Mouse (Mus musculus): ENCODE results near the gene Gabrr3. TPM values are rescaled to one million over a fixed set of nuclear protein-coding genes. Genes with fewer than 3 reads are reported as not detected.
A peak's percentile ranks its signal among the peaks of the same experiment; 100 is the strongest.
"Not testable (repeated sequence)": the region's sequence is repeated elsewhere in the genome, so short reads cannot be mapped to it uniquely, and the experiment has no call there.

Gabrr3 gene
- polyA plus RNA-seq, 1 experiment, result not detected

DNA sequence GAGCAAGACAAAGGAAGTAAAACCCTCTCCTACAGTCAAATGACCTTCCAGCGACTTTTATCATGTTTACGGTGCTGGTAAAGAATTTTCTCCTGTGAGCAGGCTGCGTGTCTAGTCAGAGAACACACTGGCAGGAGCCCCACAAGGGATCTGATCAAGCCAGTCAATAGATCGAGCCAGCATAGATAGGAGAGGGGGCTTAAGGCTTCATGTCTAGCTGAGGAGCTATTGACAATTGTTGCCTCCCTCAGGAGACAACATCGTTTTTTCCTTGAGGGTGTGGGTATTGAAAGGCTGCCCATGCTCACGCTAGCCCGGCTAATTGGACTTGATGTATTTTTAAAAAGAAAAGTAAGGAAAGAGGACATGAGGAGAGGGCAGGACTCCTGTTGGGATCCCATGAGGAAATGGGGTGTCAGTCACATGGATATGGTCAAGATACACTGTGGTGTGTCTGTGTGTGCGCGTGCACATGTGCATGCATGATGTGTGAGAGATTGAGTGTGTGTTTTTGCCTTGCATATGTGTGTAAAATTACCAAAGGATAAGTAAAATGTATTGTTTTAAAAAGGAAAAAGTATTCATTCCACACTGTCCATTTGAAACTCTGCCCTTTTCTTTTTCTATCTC, 13.2 kb downstream of the Gabrr3 start:
- TF ChIP-seq CTCF (IDR thresholded peaks at IDR 0.05; ENCODE audit: borderline replicate concordance, insufficient read depth, low read length) (no peak), POLR2A (IDR thresholded peaks at IDR 0.05; ENCODE audit: low read depth, low read length) (no peak)
- no peak overlapping the region for H3K27ac ChIP-seq (ENCODE audit: insufficient read depth, low read length)
- H3K4me3 ChIP-seq (ENCODE audit: insufficient read depth, low read length), result no peak overlapping the region
- H3K4me1 ChIP-seq (ENCODE audit: control insufficient read depth, insufficient read depth, low read length), result no peaks in the 10 kb centered on the region

DNA sequence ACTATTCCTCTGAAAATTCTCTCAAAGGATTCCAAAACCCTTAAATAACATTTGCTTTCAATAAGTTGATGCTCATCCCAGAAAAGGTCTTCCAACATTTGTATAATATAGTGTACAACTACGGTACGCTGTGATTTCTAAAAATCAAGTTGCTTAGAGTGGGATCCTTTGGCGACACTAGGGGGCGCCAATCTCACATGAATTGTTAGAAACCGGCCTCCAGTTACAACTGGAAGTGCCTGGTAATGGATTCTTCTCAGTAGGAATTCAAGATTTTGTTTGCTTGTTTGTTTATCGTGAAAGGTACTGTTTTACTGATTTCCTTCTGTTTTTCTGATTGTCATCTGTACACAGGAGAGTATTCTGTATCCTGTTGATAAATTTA, 13.7 kb downstream of the Gabrr3 start:
- H3K27ac ChIP-seq (ENCODE audit: insufficient read depth, low read length), result no peak overlapping the region
- TF ChIP-seq POLR2A (IDR thresholded peaks at IDR 0.05; ENCODE audit: low read depth, low read length), result no peak
- TF ChIP-seq CTCF (IDR thresholded peaks at IDR 0.05; ENCODE audit: borderline replicate concordance, insufficient read depth, low read length), result peak; percentile 18; the same call in 1 of the 2 replicates
- H3K4me1 ChIP-seq (ENCODE audit: control insufficient read depth, insufficient read depth, low read length), result no peaks in the 10 kb centered on the region
- H3K4me3 ChIP-seq (ENCODE audit: insufficient read depth, low read length), result no peak overlapping the region

DNA sequence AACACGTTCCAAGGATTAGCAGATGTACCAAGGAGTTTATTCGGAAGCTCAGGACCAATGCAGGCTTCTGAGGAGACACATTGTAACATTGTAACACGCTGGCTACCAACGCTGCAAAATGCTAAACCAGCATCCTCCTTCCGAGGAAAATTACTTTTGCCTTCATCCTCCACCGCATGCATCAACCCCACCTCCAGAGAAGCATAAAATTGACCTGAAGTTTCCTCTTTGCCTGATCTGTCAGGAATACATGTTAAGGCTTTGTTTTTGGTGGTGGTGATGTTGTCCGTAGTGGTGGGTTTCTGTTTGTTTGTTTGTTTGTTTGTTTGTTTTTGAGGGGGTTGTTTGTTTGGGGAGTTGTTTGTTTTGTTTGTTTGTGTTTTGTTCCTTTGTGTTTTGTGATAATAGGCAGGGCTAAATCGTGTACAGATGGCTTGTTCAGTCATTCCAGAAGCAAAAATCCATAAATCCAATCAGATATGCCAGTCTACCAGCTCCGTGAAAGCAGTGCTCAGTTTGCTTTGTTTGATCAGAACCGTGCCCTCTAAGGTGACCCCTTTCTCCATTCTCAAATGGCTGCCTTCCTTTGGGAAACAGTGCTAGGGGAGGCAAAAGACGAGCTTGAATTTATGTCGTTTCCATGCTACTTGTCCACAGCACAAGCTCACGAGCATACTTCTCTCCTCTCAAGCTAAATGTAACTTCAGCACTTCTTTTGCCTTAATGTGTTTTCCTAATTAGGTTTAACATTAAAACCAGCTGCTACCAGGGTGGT, 14.6 kb downstream of the Gabrr3 start:
- no peaks in the 10 kb centered on the region for H3K4me1 ChIP-seq (ENCODE audit: control insufficient read depth, insufficient read depth, low read length)
- no peak overlapping the region for H3K27ac ChIP-seq (ENCODE audit: insufficient read depth, low read length)
- no peak for TF ChIP-seq CTCF (IDR thresholded peaks at IDR 0.05; ENCODE audit: borderline replicate concordance, insufficient read depth, low read length)
- TF ChIP-seq POLR2A (IDR thresholded peaks at IDR 0.05; ENCODE audit: low read depth, low read length), result no peak
- H3K4me3 ChIP-seq (ENCODE audit: insufficient read depth, low read length), result no peak overlapping the region

DNA sequence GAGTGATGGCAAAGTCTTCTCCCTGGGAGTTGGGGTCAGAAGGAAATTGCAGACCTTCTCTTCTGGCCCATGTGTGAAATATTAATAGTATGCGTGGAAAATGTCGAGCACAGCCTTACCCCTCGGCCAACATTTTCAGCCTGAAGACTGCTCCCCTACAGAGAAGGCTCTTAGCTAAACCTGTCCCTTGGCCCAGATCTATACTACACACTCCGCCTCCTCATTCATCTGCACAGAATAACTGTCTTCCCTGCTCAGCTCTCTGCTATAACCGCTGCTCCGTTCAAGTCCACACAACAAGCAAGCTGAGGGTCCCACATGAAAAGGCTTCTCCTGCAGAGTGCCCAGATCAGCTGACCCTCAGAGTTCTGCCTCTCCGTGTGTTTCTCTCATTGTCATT, 20.8 kb downstream of the Gabrr3 start:
- TF ChIP-seq CTCF (IDR thresholded peaks at IDR 0.05; ENCODE audit: borderline replicate concordance, insufficient read depth, low read length), result no peak
- no peak for TF ChIP-seq POLR2A (IDR thresholded peaks at IDR 0.05; ENCODE audit: low read depth, low read length)

DNA sequence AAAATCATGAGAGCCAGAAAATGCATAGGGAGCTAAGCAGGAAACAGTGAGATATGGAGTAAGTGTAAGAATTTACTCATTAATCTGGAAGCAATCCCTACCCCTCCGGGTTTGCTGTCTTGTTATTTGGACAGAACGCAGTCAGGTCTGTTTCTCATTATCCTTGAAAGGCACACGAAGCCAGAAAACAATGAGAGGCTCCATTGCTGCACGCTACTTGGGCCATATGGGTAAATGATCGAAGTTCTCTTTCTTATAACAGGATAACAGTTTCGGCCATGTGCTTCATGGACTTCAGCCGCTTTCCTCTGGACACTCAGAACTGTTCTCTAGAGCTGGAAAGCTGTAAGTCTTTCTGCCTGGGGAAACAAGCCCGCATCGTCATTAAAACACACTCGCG, 26.0 kb downstream of the Gabrr3 start:
- TF ChIP-seq CTCF (IDR thresholded peaks at IDR 0.05; ENCODE audit: borderline replicate concordance, insufficient read depth, low read length) (no peak), POLR2A (IDR thresholded peaks at IDR 0.05; ENCODE audit: low read depth, low read length) (no peak)
- no peaks in the 10 kb centered on the region for H3K4me1 ChIP-seq (ENCODE audit: control insufficient read depth, insufficient read depth, low read length)
- H3K27ac ChIP-seq (ENCODE audit: insufficient read depth, low read length), result no peak overlapping the region
- H3K4me3 ChIP-seq (ENCODE audit: insufficient read depth, low read length), result no peak overlapping the region

More for the DNA sequence above, 20.8 kb downstream of the Gabrr3 start:
- Histone ChIP-seq H3K4me1 (ENCODE audit: control insufficient read depth, insufficient read depth, low read length) (no peaks in the 10 kb centered on the region), H3K4me3 (ENCODE audit: insufficient read depth, low read length) (no peak overlapping the region), H3K27ac (ENCODE audit: insufficient read depth, low read length) (no peak overlapping the region)

DNA sequence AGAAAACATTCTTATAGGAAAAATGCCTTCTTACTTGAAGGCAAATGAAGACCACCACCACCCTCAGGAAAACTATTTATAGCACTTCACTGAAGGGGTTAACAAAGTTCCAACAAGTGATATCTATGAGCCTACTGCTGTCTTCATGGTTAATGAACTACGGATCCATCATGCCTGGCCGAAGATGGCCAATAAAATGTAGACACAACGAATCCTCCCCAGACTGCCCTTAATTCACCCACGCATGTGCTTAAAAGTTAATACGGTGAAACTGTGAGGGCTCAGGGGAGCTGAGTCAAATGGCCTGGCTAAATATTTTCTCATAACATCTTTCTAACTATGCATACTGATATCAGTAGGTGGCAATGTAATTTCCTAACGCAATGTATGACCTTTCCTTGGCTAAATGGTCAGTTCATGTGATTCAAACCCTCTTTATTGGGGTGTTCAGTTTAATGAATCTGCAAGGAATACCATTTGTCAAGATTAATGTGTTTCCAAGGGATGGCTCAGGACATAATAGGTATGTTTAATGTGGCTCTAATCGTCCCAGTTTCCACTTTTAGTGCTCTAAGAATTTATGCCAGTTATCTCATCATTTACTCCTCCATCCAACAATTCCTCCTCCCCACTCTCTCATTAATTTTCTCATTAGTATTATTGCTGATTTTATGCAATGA, 37.9 kb downstream of the Gabrr3 start:
- no peak for TF ChIP-seq CTCF (IDR thresholded peaks at IDR 0.05; ENCODE audit: borderline replicate concordance, insufficient read depth, low read length)
- no peak for TF ChIP-seq POLR2A (IDR thresholded peaks at IDR 0.05; ENCODE audit: low read depth, low read length)
- no peak overlapping the region for H3K4me3 ChIP-seq (ENCODE audit: insufficient read depth, low read length)
- no peak overlapping the region for H3K27ac ChIP-seq (ENCODE audit: insufficient read depth, low read length)
- H3K4me1 ChIP-seq (ENCODE audit: control insufficient read depth, insufficient read depth, low read length), result no peaks in the 10 kb centered on the region

DNA sequence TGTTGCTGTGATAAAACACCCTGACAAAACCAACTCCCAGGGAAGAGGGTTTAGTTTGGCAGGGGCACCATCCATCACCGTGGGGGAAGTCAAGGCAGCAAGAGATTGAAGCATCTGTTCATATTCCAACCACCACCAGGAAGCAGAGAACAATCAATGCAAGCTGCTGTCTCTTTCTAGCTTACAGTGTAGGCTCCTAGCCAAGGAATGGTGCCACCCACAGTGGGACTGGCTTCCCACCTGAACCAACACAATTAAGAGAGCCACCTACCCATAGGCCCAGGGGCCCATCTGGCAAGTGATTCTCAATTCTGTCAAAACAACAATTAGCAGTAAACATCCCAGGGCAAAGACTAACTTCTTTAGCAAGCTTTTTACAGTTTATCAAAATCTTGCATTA, 41.0 kb downstream of the Gabrr3 start:
- TF ChIP-seq CTCF (IDR thresholded peaks at IDR 0.05; ENCODE audit: borderline replicate concordance, insufficient read depth, low read length), result no peak
- no peak for TF ChIP-seq POLR2A (IDR thresholded peaks at IDR 0.05; ENCODE audit: low read depth, low read length)
- no peaks in the 10 kb centered on the region for H3K4me1 ChIP-seq (ENCODE audit: control insufficient read depth, insufficient read depth, low read length)
- H3K4me3 ChIP-seq (ENCODE audit: insufficient read depth, low read length), result no peak overlapping the region
- no peak overlapping the region for H3K27ac ChIP-seq (ENCODE audit: insufficient read depth, low read length)

DNA sequence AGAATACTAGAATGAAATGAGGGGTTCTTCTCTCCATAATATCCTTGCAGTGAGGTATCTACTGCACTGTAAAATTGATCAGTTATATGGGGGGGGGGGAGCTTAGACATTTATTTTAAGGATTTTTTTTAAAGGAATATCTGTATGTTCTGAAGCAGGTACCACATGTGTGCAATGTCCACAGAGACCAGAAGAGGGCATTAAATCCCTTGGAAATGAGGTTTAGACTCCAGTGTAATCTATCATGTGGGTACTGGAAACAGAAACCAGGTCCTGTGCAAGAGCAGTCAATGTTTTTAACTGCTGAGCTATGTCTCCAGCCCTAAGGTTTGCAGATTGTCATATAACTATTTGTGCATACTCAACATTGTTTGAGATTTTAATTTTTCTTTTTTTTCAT, 42.0 kb downstream of the Gabrr3 start:
- no peak overlapping the region for H3K27ac ChIP-seq (ENCODE audit: insufficient read depth, low read length)
- TF ChIP-seq POLR2A (IDR thresholded peaks at IDR 0.05; ENCODE audit: low read depth, low read length) (no peak), CTCF (IDR thresholded peaks at IDR 0.05; ENCODE audit: borderline replicate concordance, insufficient read depth, low read length) (no peak)
- no peaks in the 10 kb centered on the region for H3K4me1 ChIP-seq (ENCODE audit: control insufficient read depth, insufficient read depth, low read length)
- H3K4me3 ChIP-seq (ENCODE audit: insufficient read depth, low read length), result no peak overlapping the region

DNA sequence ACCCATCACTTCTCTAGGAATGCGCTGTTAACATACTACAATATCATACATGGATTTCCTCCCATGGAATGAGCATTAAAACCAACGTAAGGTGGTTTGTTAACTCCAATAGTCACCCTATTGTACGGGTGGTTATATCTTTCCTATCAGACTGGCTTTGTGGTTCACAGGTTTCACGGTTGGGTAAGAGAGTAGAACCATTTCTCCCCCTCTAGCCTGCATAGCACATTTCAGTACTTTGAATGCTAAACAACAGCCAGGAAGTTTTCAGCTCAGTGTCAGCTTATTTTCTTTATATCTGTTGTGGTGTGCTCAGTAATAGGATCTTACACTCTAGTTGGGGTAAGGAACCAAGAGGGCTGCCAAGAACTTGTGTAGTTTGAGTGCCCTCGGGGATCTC, 44.7 kb downstream of the Gabrr3 start:
- H3K4me1 ChIP-seq (ENCODE audit: control insufficient read depth, insufficient read depth, low read length), result no peaks in the 10 kb centered on the region
- H3K4me3 ChIP-seq (ENCODE audit: insufficient read depth, low read length), result no peak overlapping the region
- TF ChIP-seq POLR2A (IDR thresholded peaks at IDR 0.05; ENCODE audit: low read depth, low read length) (no peak), CTCF (IDR thresholded peaks at IDR 0.05; ENCODE audit: borderline replicate concordance, insufficient read depth, low read length) (no peak)
- no peak overlapping the region for H3K27ac ChIP-seq (ENCODE audit: insufficient read depth, low read length)

DNA sequence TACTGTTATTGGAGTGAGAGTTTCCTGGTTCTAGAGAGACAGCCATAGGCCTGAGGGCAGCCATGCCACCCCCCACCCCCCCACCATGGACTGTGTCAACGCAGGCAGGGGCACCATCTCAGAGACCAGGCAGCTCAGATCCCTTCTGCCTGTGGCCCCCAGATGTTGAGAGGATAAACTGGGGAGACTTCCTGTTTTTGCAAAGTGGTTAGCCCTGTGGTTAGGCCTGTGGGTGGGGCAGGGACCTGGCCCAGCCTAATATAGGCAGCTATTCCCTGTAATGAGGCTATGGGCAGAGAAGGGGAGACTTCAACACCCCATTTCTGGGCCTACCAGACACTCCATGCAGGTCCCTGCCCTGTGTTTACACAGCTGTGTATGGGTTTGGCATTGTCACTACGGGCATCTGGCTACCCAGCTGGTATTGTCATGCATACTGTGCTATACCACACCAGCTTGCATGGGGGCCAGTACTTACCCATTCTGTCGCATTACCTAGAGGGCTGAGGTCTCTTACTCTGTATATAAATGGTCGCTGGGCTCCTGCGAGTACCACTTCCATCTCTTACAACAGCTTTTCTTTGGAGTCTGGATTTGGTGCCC, 52.2 kb downstream of the Gabrr3 start:
- H3K4me3 ChIP-seq (ENCODE audit: insufficient read depth, low read length); H3K4me1 ChIP-seq (ENCODE audit: control insufficient read depth, insufficient read depth, low read length); H3K27ac ChIP-seq (ENCODE audit: insufficient read depth, low read length): not testable (repeated sequence)
